Mouse (Mus musculus): ENCODE data around the gene Arhgap10. TPM values are rescaled to one million over a fixed set of nuclear protein-coding genes. Genes with fewer than 3 reads are reported as not detected.
A peak's percentile ranks its signal among the peaks of the same experiment; 100 is the strongest.

Gene Arhgap10
- polyA plus RNA-seq, 1 experiment from 2014 or later, result 25.7 TPM

GRCm38 (mm10) chr8:77473773-77474172 is 44.0 kb downstream of the Arhgap10 start:
- DNase-seq (ENCODE audit: low spot score), result no peak
- Histone ChIP-seq H3K4me3 (no peak overlapping the region), H3K36me3 (no peaks in the 10 kb centered on the region), H3K27me3 (ENCODE audit: insufficient read depth, poor library complexity, severe bottlenecking) (no peaks in the 10 kb centered on the region), H3K9me3 (no peaks in the 10 kb centered on the region), H3K27ac (peak overlapping the region; percentile 67), H3K4me1 (peaks cover 36% of the 10 kb centered on the region)
- WGBS, result 56% methylated on average over 7 of the region's 7 CpGs

GRCm38 (mm10) chr8:77473373-77473772 is 44.4 kb downstream of the Arhgap10 start:
- H3K4me1 ChIP-seq, result peaks cover 33% of the 10 kb centered on the region
- no peaks in the 10 kb centered on the region for H3K9me3 ChIP-seq
- no peaks in the 10 kb centered on the region for H3K36me3 ChIP-seq
- no peak overlapping the region for H3K4me3 ChIP-seq
- DNase-seq (ENCODE audit: low spot score), result no peak
- WGBS, result 63% methylated on average over 6 of the region's 6 CpGs
- peak overlapping the region; percentile 67 for H3K27ac ChIP-seq
- no peaks in the 10 kb centered on the region for H3K27me3 ChIP-seq (ENCODE audit: insufficient read depth, poor library complexity, severe bottlenecking)

GRCm38 (mm10) chr8:77461392-77461791 is 56.4 kb downstream of the Arhgap10 start:
- no peak for DNase-seq (ENCODE audit: low spot score)
- H3K9me3 ChIP-seq, result no peaks in the 10 kb centered on the region
- no peaks in the 10 kb centered on the region for H3K27me3 ChIP-seq (ENCODE audit: insufficient read depth, poor library complexity, severe bottlenecking)
- H3K36me3 ChIP-seq, result no peaks in the 10 kb centered on the region
- H3K4me1 ChIP-seq, result peaks cover 11% of the 10 kb centered on the region
- 81% methylated on average over 6 of the region's 6 CpGs for WGBS
- no peak overlapping the region for H3K4me3 ChIP-seq
- H3K27ac ChIP-seq, result no peak overlapping the region

- Histone ChIP-seq H3K27me3 (ENCODE audit: insufficient read depth, poor library complexity, severe bottlenecking) (no peaks in the 10 kb centered on the region), H3K4me3 (no peak overlapping the region), H3K9me3 (no peaks in the 10 kb centered on the region), H3K4me1 (peaks cover 8% of the 10 kb centered on the region), H3K27ac (no peak overlapping the region), H3K36me3 (no peaks in the 10 kb centered on the region)
- no peak for DNase-seq (ENCODE audit: low spot score)
- WGBS, result 86% methylated on average over 2 of the region's 2 CpGs
These were observed 57.4 kb downstream of the Arhgap10 start for GRCm38 (mm10) chr8:77460363-77460762.

GRCm38 (mm10) chr8:77459696-77460095 is 58.1 kb downstream of the Arhgap10 start:
- H3K27ac ChIP-seq, result no peak overlapping the region
- 77% methylated on average over 7 of the region's 7 CpGs for WGBS
- no peaks in the 10 kb centered on the region for H3K36me3 ChIP-seq
- no peaks in the 10 kb centered on the region for H3K27me3 ChIP-seq (ENCODE audit: insufficient read depth, poor library complexity, severe bottlenecking)
- 0 out of 2 replicates have a peak, but pooled peaks cover 6% of the 10 kb centered on the region for H3K4me1 ChIP-seq
- no peak overlapping the region for H3K4me3 ChIP-seq
- H3K9me3 ChIP-seq, result no peaks in the 10 kb centered on the region
- no peak for DNase-seq (ENCODE audit: low spot score)

- WGBS, result 91% methylated on average over 4 of the region's 4 CpGs
- H3K9me3 ChIP-seq, result no peaks in the 10 kb centered on the region
- no peak for DNase-seq (ENCODE audit: low spot score)
- peaks cover 12% of the 10 kb centered on the region; the same call in 1 of the 2 replicates for H3K4me1 ChIP-seq
- H3K27me3 ChIP-seq (ENCODE audit: insufficient read depth, poor library complexity, severe bottlenecking), result no peaks in the 10 kb centered on the region
- no peak overlapping the region for H3K27ac ChIP-seq
- no peaks in the 10 kb centered on the region for H3K36me3 ChIP-seq
- H3K4me3 ChIP-seq, result no peak overlapping the region
These were observed 59.2 kb downstream of the Arhgap10 start for GRCm38 (mm10) chr8:77458575-77458974.

- H3K9me3 ChIP-seq, result no peaks in the 10 kb centered on the region
- no peaks in the 10 kb centered on the region for H3K27me3 ChIP-seq (ENCODE audit: insufficient read depth, poor library complexity, severe bottlenecking)
- H3K4me1 ChIP-seq, result peaks cover 12% of the 10 kb centered on the region; the same call in 1 of the 2 replicates
- H3K36me3 ChIP-seq, result 0 out of 2 replicates have a peak, but pooled peaks cover 6% of the 10 kb centered on the region
- DNase-seq (ENCODE audit: low spot score), result no peak
- H3K4me3 ChIP-seq, result no peak overlapping the region
- WGBS, result 92% methylated on average over 6 of the region's 6 CpGs
- no peak overlapping the region for H3K27ac ChIP-seq
These were observed 61.5 kb downstream of the Arhgap10 start for GRCm38 (mm10) chr8:77456263-77456662.

- 82% methylated on average over 9 of the region's 9 CpGs for WGBS
- no peak overlapping the region for H3K27ac ChIP-seq
- H3K9me3 ChIP-seq, result peaks cover 13% of the 10 kb centered on the region
- H3K4me1 ChIP-seq, result peaks cover 7% of the 10 kb centered on the region; the same call in 1 of the 2 replicates
- DNase-seq (ENCODE audit: low spot score), result no peak
- peaks cover 27% of the 10 kb centered on the region for H3K36me3 ChIP-seq
- H3K27me3 ChIP-seq (ENCODE audit: insufficient read depth, poor library complexity, severe bottlenecking), result no peaks in the 10 kb centered on the region
- no peak overlapping the region for H3K4me3 ChIP-seq
These were observed 63.9 kb downstream of the Arhgap10 start for GRCm38 (mm10) chr8:77453836-77454235.

GRCm38 (mm10) chr8:77451466-77452382 is 66.0 kb downstream of the Arhgap10 start:
- no peaks in the 10 kb centered on the region for H3K27me3 ChIP-seq (ENCODE audit: insufficient read depth, poor library complexity, severe bottlenecking)

GRCm38 (mm10) chr8:77451052-77451451 is 66.7 kb downstream of the Arhgap10 start:
- Histone ChIP-seq H3K27me3 (ENCODE audit: insufficient read depth, poor library complexity, severe bottlenecking) (no peaks in the 10 kb centered on the region), H3K9me3 (peaks cover 34% of the 10 kb centered on the region), H3K4me3 (no peak overlapping the region), H3K27ac (no peak overlapping the region), H3K4me1 (peaks cover 7% of the 10 kb centered on the region; the same call in 1 of the 2 replicates), H3K36me3 (peaks cover 48% of the 10 kb centered on the region)
- no peak for DNase-seq (ENCODE audit: low spot score)
- 85% methylated on average over 5 of the region's 5 CpGs for WGBS

More at GRCm38 (mm10) chr8:77451466-77452382, 66.0 kb downstream of the Arhgap10 start:
- 91% methylated on average over 21 of the region's 21 CpGs for WGBS
- no peak for DNase-seq (ENCODE audit: low spot score)
- Histone ChIP-seq H3K4me3 (no peak overlapping the region), H3K36me3 (peaks cover 46% of the 10 kb centered on the region), H3K9me3 (peaks cover 32% of the 10 kb centered on the region), H3K27ac (no peak overlapping the region), H3K4me1 (peaks cover 7% of the 10 kb centered on the region; the same call in 1 of the 2 replicates)

GRCm38 (mm10) chr8:77446294-77446693 is 71.5 kb downstream of the Arhgap10 start:
- H3K36me3 ChIP-seq, result peaks cover 42% of the 10 kb centered on the region
- WGBS, result 90% methylated on average over 12 of the region's 12 CpGs
- peaks cover 34% of the 10 kb centered on the region for H3K9me3 ChIP-seq
- H3K27ac ChIP-seq, result no peak overlapping the region
- no peaks in the 10 kb centered on the region for H3K27me3 ChIP-seq (ENCODE audit: insufficient read depth, poor library complexity, severe bottlenecking)
- H3K4me1 ChIP-seq, result peaks cover 17% of the 10 kb centered on the region
- H3K4me3 ChIP-seq, result no peak overlapping the region
- no peak for DNase-seq (ENCODE audit: low spot score)

GRCm38 (mm10) chr8:77445642-77446041 is 72.1 kb downstream of the Arhgap10 start:
- H3K4me3 ChIP-seq, result no peak overlapping the region
- H3K27me3 ChIP-seq (ENCODE audit: insufficient read depth, poor library complexity, severe bottlenecking), result no peaks in the 10 kb centered on the region
- peaks cover 35% of the 10 kb centered on the region for H3K36me3 ChIP-seq
- no peak overlapping the region for H3K27ac ChIP-seq
- H3K9me3 ChIP-seq, result peaks cover 34% of the 10 kb centered on the region
- DNase-seq (ENCODE audit: low spot score), result no peak
- WGBS, result 89% methylated on average over 3 of the region's 3 CpGs
- H3K4me1 ChIP-seq, result peaks cover 17% of the 10 kb centered on the region

GRCm38 (mm10) chr8:77444166-77444870 is 73.4 kb downstream of the Arhgap10 start:
- no peaks in the 10 kb centered on the region for H3K27me3 ChIP-seq (ENCODE audit: insufficient read depth, poor library complexity, severe bottlenecking)
- DNase-seq (ENCODE audit: low spot score), result no peak
- H3K4me3 ChIP-seq, result no peak overlapping the region
- 72% methylated on average over 10 of the region's 10 CpGs for WGBS
- peaks cover 21% of the 10 kb centered on the region for H3K9me3 ChIP-seq
- peaks cover 17% of the 10 kb centered on the region for H3K4me1 ChIP-seq
- peak overlapping the region; percentile 56; the same call in 1 of the 2 replicates for H3K27ac ChIP-seq
- H3K36me3 ChIP-seq, result peaks cover 22% of the 10 kb centered on the region

All from heart, embryonic 10.5 days (tissue).